Mouse (Mus musculus) heart, adult 2 months (tissue): ENCODE measurements around the gene Olfr1495.

Source experiments
- CTCF ChIP-seq: fragments of 200-600 bp; IDR thresholded peaks from 2 replicates; pipeline ENCODE4 v1.8.1; 2022; ENCODE audit warnings: antibody characterized with exemption, mild to moderate bottlenecking, moderate library complexity
- EP300 ChIP-seq: fragments of 200-500 bp; IDR thresholded peaks from 2 replicates; pipeline ENCODE4 v1.6.1; 2011; ENCODE audit warnings: low read depth, low read length, control low read depth; ENCODE audit not compliant: insufficient read depth

- TF ChIP-seq CTCF (peak; percentile 25), EP300 (no peak)
These were observed 54.4 kb downstream of the Olfr1495 start for GRCm38 (mm10) chr19:13818827-13819226.
